Mouse (Mus musculus) thymus, postnatal 4 days (tissue): ENCODE results near the gene Naa35.

Source experiments
- DNase-seq: peaks from one replicate; pipeline ENCODE4 v3.0.0; 2021

The Naa35 gene

DNA sequence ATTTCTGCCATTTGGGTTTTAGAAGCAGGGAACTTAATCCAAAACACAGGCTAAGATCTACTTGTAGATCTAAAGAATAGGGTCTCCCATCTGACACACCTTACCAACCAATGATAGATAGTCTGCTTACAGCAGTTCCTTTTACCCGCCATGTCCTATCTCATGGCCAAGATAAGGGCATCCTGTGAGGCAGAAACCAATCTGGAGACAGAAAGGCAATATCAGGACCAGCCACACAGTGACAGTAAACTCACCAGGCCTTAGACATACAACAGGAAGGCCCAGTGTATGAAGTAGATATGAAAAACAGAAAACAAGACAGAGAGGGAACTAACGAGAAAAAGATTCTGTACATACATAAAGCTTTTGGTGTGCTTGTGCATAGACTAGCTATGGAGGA, 57.8 kb downstream of the Naa35 start:
- DNase-seq, result no peak

DNA sequence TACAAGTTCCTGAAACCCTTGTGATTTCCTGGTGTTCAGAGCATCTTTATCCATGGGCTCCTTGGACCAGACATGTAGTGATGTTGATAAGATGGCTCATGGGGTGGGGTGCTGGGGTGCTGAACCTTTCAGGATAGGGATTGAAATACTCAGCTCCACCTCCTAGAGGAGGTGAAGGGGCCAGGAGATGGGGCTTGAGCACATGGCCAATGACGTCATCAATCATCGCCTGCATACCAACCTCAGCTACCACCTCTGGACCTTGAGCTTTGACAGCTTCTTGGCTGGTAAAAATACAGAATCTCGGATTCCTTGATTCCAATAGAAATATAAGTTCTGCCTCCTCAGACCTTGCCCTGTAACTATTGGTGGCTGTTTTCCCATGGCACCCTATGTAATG, 60.4 kb downstream of the Naa35 start:
- no peak for DNase-seq

GRCm38 (mm10) chr13:59646674-59647244, 61.7 kb downstream of the Naa35 start:
- no peak for DNase-seq

DNA sequence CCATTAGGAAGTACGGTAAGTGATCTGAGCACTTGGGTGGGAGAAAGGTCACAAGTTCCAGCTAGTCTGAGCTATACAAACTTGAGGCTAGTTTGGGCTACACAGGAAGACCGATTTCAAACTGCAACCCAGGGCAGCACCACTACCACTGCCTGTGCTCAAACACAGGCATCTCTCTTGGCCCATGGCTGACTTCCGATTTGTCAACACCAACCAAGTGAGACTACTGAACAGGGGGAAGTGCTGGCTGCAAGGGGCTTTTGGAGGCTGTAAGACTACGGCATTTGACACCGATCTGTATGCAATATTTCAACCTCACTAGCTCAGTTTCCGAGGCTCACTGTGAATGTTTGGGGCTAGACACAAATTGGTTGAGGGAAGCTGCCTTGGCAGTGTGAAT, 62.4 kb downstream of the Naa35 start:
- no peak for DNase-seq

DNA sequence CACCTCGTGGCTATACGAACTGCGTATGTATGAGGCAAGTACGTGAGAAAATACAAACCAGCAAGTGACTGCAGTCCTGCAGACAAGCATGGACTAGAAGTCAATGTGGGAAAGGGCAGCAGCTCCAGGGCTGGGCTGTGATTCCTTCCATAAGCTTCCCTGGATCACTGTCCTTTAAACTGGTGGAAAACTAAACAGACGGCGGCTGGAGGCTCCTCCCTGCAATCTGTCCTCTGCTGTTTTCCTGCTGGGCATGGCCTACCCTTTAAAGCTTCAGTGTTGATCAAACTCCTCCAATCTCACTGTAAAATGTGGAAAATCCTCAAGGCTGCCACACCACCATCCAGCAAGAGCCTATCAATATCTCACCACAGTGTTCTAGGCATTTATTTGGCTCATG, 63.5 kb downstream of the Naa35 start:
- DNase-seq, result no peak

GRCm38 (mm10) chr13:59649781-59650180, 64.7 kb downstream of the Naa35 start:
- no peak for DNase-seq

DNA sequence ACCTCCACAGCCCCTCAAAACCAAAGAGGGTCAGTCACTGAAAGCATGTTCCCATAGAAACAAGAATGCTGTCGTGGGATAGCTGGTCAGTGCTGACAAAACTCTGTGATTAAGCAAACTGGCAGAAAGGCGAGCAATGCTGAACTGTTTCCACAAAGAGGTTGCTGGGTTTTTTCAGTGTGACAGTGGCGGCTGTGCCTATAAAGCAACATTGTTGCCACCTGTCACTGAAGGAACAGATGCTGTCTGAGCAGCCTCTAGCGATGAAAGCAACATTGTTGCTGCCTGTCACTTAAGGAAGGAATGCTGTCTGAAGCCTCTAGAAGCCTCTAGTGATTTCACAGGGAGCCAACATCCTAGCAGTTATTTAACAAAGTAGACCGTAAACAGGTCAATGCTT, 67.6 kb downstream of the Naa35 start:
- no peak for DNase-seq

GRCm38 (mm10) chr13:59653136-59653535, 68.1 kb downstream of the Naa35 start:
- DNase-seq, result no peak

DNA sequence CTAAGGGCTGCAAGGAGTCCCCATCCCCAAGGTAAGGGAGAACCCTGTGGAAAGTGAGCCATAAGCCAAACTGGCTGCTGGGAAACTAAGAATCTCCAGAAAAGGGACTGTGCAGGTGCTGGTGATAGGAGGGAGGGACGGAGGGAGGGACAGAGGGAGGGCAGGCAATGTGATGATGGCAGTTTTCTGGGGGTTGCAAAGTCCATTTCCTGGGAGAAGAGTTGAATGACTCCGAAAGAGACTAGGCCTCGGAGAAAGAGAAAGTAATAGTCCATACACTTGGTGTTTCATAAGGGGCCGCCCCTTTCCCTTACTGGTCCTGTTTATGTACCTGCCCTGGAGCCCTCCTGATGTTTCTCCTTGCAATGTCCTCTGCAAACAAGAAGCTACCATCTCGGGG, 69.4 kb downstream of the Naa35 start:
- DNase-seq, result no peak

DNA sequence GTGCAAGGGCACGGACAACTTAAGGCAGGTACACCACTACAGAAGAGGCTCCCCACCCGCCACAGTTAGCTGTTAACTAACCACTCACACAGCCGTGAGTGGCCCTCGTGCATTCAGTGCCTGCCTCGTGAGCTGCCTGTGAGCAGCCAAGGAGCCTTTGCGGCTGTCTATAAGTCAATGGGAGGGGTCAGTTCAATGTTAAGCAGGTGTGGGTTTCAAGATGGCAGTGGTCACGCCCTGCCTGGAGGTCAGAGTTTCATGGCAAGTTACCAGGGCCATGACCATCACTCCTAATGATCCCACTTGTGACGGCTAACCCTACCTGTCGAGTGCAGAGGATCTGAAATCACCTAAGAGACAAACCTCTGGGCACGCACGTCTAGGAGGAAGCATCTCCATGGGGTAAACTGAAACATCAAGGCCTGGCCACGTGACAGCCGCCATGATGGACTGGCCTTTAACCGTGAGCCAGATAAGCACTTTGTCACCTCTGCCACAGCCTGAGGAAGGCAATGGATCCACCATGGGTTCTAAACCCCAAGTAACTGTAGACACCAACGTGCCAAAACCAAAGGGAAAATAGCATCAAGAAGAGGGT, 70.8 kb downstream of the Naa35 start:
- DNase-seq, result no peak

GRCm38 (mm10) chr13:59656316-59656832, 71.3 kb downstream of the Naa35 start:
- no peak for DNase-seq

DNA sequence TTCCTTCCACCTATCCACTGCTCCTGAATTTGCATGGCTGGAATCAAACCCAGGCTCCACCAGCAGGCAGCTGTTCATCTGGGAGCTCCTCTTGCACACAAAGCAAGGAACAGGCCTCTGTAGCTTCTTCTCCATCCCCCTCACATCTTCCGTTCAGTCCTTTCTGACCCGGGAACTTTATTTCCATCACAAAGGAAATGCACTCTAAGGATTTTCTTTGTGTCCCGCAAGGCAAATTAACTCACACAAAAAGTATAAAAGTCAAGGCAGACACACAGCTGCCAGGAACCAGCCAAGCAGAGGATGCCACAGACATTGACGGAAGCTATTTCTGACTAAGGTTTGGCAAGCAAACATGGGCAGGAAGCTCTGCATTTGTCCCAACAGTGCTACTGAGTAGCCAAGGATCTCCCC, 71.9 kb downstream of the Naa35 start:
- no peak for DNase-seq

GRCm38 (mm10) chr13:59657781-59658180, 72.7 kb downstream of the Naa35 start:
- DNase-seq, result no peak

GRCm38 (mm10) chr13:59660371-59660770, 75.3 kb downstream of the Naa35 start:
- DNase-seq, result no peak

DNA sequence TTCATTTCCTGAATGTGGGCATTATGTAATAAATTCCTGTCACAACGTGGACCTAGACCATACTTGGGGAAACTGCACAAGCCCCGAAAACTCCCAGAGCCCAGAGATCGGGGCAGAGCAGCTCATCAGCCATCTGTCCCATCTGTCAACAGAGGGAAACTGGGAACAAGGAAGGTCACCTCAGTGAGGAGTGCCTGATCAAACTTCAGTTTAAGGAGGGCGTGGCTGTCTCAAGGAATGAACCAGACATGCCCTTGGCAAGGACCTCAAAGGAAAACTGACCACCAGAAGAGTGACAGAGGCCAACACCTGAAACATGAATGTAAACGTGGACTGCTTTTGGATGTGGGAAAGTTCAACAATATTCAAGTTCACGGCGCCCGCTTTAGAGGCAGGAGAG, 76.3 kb downstream of the Naa35 start:
- DNase-seq, result no peak

DNA sequence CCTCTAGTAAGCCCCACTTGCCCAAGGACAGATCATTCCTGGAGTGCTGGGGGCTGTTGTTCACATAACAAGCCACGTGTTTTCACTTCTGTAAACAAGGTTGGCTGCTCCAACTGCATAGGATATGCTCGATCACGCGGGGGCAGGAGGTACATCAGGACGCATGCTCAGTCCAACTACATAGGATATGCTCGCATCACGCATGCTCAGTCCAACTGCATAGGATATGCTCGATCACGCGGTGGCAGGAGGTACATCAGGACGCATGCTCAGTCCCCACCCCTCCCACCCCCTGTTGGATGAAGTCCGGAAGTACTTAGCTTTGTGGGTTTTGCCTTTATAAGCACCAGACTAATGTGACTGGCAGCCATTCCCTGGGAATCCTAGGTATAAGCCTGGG, 76.9 kb downstream of the Naa35 start:
- no peak for DNase-seq

- DNase-seq, result no peak
Observed at GRCm38 (mm10) chr13:59663939-59664712, 79.1 kb downstream of the Naa35 start.

- DNase-seq, result no peak
Observed at GRCm38 (mm10) chr13:59667763-59668162, 82.7 kb downstream of the Naa35 start.

DNA sequence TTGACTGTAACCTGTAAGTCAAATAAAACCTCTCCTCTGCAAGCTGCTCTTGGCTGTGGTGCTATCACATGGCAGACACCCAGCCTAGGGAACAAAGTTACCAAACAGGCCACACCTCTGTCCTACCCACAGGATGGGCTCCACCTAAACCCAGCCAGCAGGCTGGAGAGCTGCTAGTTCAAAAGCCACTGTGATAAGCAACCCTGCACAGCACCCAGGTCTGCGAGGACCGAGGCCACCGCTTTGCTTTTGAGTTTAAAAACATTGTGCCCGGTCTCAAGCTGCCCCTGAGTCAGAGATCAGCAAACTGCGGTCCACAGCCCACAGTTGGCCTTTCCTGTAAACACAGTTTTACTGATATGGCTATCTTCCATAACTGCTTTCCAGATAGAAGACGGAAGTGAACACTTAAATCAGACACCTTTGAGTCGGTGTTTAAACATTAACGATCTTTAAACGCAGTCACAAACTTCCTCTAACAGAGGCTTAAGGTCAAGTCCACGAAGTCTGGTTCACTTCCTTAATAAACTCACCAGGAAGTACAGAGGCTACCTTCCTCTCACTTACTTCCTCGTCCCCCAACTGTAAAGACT, 83.5 kb downstream of the Naa35 start:
- DNase-seq, result peak; percentile 21

DNA sequence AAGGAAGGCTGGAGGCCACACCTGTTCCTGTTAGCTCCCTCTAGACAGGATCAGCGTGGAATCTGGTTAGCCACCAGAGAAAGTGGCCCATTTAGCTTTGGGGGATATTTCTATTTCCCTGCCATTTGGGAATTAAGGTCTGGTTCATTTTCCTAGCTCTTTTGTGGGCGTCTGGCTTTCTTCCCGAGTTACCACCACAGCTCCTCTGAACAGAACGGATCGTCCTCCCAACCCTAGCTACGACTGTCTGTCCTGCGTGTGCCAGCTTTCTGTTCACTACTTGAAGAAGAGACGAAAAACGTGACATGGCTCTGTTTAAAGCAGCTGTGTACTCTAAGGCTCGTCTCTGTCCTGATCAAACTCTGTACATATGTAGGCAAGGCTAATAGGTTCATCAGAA, 84.9 kb downstream of the Naa35 start:
- no peak for DNase-seq

DNA sequence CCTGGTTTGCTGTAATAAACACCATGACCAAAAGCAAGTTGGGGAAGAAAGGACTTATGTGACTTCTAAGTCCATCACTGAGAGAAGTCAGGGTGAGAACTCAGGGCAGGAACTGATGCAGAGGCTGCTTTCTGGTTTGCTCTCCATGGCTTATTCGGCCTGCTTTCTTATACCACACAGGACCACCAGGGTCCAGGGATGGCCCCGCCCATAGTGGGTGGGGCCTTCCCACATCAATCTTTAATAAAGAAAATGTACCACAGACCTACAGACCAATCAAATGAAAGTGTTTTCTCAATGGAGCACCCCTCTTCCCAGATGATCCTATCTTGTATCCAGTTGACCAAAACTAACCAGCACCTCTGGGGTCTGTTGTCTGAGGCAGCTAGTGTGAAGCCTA, 86.5 kb downstream of the Naa35 start:
- no peak for DNase-seq

GRCm38 (mm10) chr13:59672248-59672647, 87.2 kb downstream of the Naa35 start:
- DNase-seq, result no peak

- no peak for DNase-seq
Observed at GRCm38 (mm10) chr13:59673597-59673996, 88.5 kb downstream of the Naa35 start.

DNA sequence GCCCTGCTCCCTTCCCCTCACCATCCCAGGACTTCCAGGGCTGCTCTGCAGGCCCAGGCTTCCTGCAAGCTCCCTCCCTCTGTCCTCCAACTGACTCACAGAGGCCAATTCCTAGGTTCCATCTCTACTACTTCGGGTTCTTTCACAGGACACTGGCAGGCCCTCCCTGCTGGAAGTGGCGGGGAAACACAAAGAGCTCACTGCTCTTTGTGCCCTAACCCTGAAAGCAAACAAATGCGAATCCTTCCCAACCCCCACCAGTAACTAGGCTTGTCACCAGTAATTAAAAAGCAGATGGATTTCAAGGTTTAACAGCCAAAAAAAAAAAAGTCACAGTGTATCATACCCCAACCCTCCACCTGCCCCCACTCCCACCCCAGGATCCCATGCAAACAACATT, 89.2 kb downstream of the Naa35 start:
- no peak for DNase-seq
